Mouse (Mus musculus) spleen, adult 2 months (tissue): Measurements from ENCODE around the gene Ly86. TPM values are rescaled to one million over a fixed set of nuclear protein-coding genes. Genes with fewer than 3 reads are reported as not detected.

Source experiments
- DNase-seq, 2 experiments: peaks; one replicate each; pipeline versions ENCODE4 v3.0.0 to v3.0.0-alpha.2; 2012 to 2021; ENCODE audit warnings: low spot score in 2 of 2, low read depth in 1 of 2
- H3K27ac ChIP-seq: fragments of 200-500 bp; 2 replicates; pipeline ENCODE4 v1.5.1; 2012; ENCODE audit warnings: low read length, inconsistent platforms; ENCODE audit not compliant: insufficient read depth
- H3K27me3 ChIP-seq: fragments of 200-500 bp; 2 replicates; pipeline ENCODE4 v1.6.1; 2012; ENCODE audit warnings: mild to moderate bottlenecking, moderate library complexity, low read length, inconsistent platforms; ENCODE audit not compliant: control insufficient read depth, insufficient read depth
- H3K36me3 ChIP-seq: fragments of 200-500 bp; 2 replicates; pipeline ENCODE4 v1.6.1; 2012; ENCODE audit warnings: mild to moderate bottlenecking, low read length, inconsistent platforms; ENCODE audit not compliant: control insufficient read depth, insufficient read depth
- H3K4me1 ChIP-seq: fragments of 200-500 bp; 2 replicates; pipeline ENCODE4 v1.6.1; 2011; ENCODE audit warnings: inconsistent platforms; ENCODE audit not compliant: control insufficient read depth, insufficient read depth, insufficient read length
- H3K4me3 ChIP-seq: fragments of 200-500 bp; 2 replicates; pipeline ENCODE4 v1.5.1; 2011; ENCODE audit warnings: mild to moderate bottlenecking, inconsistent platforms; ENCODE audit not compliant: insufficient read depth, insufficient read length; ENCODE audit errors: extremely low read depth
- CTCF ChIP-seq: fragments of 200-500 bp; IDR thresholded peaks from 2 replicates; pipeline ENCODE4 v1.5.1; 2011; ENCODE audit warnings: mild to moderate bottlenecking, inconsistent platforms; ENCODE audit not compliant: insufficient read depth, insufficient read length, insufficient replicate concordance; ENCODE audit errors: extremely low read depth
- POLR2A ChIP-seq: fragments of 200-500 bp; IDR thresholded peaks from 2 replicates; pipeline ENCODE4 v1.6.1; 2011; ENCODE audit warnings: low read depth, low read length, inconsistent platforms
- WGBS: fragments of 180-500 bp; shearing (Covaris S2); methylation state at CpG from one replicate; pipeline ENCODE4 v1.1.7; 2018; 5-methylcytosine and 5-hydroxymethylcytosine counted together
- polyA plus RNA-seq: library from polyadenylated mRNA; depleted of rRNA; stranded (reverse); fragments of >200 nt; gene quantifications from 2 replicates; pipeline ENCODE4 v1.2.3, GENCODE M21; 2012

The Ly86 gene
- polyA plus RNA-seq, 1 experiment: 49.3 TPM

DNA sequence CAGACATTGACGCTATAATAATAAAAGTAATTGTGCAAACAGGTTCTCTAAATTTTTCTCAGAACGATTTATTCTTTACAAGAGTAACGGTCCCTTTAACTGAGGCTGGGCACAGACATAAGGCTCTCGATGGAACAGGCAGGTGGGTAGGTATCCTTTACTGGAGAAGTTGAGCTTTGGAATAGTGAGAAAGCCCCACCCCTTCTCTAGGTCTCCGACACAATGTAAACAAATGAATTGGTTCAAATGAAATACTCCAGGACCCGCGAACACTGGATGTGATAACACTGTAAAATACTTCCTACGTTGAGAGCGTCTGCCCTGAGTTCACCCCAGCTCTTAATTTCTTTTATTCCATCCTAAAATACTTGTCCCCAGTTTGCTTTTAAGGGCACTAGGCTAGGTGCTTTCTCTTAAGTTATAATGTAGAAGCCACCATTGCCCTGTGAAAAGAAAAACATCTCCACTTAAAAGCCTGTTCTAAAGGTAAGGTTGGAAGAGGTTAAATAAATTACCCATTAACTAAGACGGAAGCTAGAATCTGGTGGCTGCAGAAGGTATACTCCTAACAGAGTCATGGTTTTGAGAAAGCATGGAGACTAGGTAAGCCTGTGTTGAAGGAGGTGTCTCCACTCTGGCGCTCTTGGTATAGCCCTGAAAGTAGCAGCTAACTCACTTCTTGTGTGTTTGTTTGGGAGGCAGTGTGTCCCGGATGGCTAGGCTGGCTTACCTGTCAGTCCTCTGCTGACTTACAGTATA is 81.7 kb downstream of the Ly86 start:
- H3K27ac ChIP-seq: no peak overlapping the region
- WGBS: 94% methylated on average over 12 of the region's 12 CpGs
- DNase-seq: no peak

DNA sequence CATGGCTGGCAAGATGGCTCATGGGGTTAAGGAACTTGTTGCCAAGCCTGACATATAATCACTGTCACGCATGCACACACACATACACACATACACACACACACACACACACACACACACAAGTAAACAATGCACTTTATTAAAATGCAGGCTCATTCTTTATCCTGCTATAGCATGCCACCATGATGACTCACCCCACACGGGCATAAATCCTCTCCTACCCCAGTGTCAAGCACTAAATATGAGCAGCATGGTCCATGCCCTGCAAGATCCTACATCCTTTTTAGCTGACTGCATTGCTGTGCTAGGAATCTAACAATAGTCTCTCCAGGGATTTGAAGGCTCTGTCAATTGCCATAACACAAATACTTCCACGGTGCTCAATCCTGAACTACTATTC is 83.5 kb downstream of the Ly86 start:
- WGBS: 79% methylated on average over 3 of the region's 3 CpGs
- no peak for DNase-seq
- Histone ChIP-seq H3K27me3 (no peaks in the 10 kb centered on the region), H3K4me1 (peaks cover 6% of the 10 kb centered on the region; the same call in 1 of the 2 replicates), H3K4me3 (no peak overlapping the region), H3K27ac (no peak overlapping the region), H3K36me3 (no peaks in the 10 kb centered on the region)
- no peak for TF ChIP-seq POLR2A
- no peak for TF ChIP-seq CTCF

More for the DNA sequence above, 81.7 kb downstream of the Ly86 start:
- H3K36me3 ChIP-seq: no peaks in the 10 kb centered on the region
- no peak for TF ChIP-seq POLR2A
- TF ChIP-seq CTCF: no peak
- H3K4me1 ChIP-seq: no peaks in the 10 kb centered on the region
- no peak overlapping the region for H3K4me3 ChIP-seq
- no peaks in the 10 kb centered on the region for H3K27me3 ChIP-seq

DNA sequence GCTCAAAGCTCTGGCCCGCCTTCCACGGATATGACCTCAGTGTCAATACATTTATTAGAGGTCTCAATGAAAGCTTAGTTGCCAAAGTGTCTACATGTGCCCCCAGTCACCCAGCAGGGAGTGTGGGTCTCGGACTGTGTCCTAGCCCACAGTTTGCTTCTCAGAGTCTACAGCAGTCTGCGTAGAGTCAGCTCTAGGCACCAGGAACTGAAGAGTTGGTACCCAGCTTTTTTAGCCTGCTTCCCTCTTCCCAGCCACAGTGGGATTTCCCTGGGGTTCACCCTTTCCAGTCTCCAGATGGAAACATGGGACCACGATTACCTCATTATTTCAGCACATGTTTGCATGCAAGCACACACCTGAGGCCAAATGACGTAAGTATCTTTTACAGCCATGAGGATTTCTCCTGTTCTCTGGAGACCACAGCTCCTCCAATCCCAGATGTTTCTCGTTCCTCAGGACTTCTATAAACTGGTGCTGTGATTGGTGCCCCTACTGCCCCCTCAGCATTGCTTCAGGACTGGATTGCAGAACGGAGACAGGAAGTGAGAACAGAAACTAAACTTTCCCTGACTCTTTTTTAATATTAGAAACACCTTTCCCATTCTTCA is 84.8 kb downstream of the Ly86 start:
- Histone ChIP-seq H3K36me3 (no peaks in the 10 kb centered on the region), H3K27me3 (no peaks in the 10 kb centered on the region), H3K27ac (no peak overlapping the region), H3K4me1 (peaks cover 6% of the 10 kb centered on the region; the same call in 1 of the 2 replicates), H3K4me3 (no peak overlapping the region)
- no peak for DNase-seq
- WGBS: 72% methylated on average over 8 of the region's 8 CpGs
- no peak for TF ChIP-seq CTCF
- TF ChIP-seq POLR2A: no peak

- no peaks in the 10 kb centered on the region for H3K27me3 ChIP-seq
- no peaks in the 10 kb centered on the region for H3K36me3 ChIP-seq
- no peak for TF ChIP-seq CTCF
- TF ChIP-seq POLR2A: no peak
- H3K27ac ChIP-seq: no peak overlapping the region
- no peak overlapping the region for H3K4me3 ChIP-seq
- no peak for DNase-seq
- peaks cover 6% of the 10 kb centered on the region; the same call in 1 of the 2 replicates for H3K4me1 ChIP-seq
- WGBS: 90% methylated on average over 2 of the region's 2 CpGs
Measured at GRCm38 (mm10) chr13:37431707-37432106, 86.7 kb downstream of the Ly86 start.

DNA sequence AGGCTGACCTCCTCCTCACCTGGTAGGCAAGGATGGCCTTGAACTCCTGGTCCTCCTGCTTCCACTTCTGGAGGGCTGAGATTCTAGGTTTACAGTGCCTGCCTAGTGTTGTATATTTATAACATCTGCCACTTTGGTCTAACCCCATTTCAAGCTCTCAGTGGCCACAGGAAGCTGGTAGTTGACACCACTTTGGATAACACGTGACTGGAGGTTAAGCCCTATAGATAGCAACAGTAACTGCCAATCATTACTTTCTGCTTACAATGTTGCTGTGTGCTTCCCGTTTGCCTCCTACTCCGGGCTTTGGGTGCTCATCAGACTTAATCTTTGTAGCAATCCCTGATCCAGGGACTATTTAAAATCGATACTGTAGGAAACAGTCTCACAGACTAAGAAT is 87.6 kb downstream of the Ly86 start:
- no peak for DNase-seq
- Histone ChIP-seq H3K4me3 (no peak overlapping the region), H3K27ac (no peak overlapping the region), H3K4me1 (peaks cover 6% of the 10 kb centered on the region; the same call in 1 of the 2 replicates), H3K27me3 (no peaks in the 10 kb centered on the region), H3K36me3 (no peaks in the 10 kb centered on the region)
- 5% methylated on average over 4 of the region's 4 CpGs for whole genome bisulfite sequencing
- no peak for TF ChIP-seq POLR2A
- no peak for TF ChIP-seq CTCF

- no peaks in the 10 kb centered on the region for H3K27me3 ChIP-seq
- DNase-seq: no peak
- 37% methylated on average over 3 of the region's 3 CpGs for WGBS
- H3K27ac ChIP-seq: no peak overlapping the region
- H3K4me1 ChIP-seq: peaks cover 6% of the 10 kb centered on the region; the same call in 1 of the 2 replicates
- no peak overlapping the region for H3K4me3 ChIP-seq
- no peaks in the 10 kb centered on the region for H3K36me3 ChIP-seq
- no peak for TF ChIP-seq POLR2A
- TF ChIP-seq CTCF: no peak
Measured at GRCm38 (mm10) chr13:37433142-37433541, 88.1 kb downstream of the Ly86 start.

- no peak for DNase-seq
- TF ChIP-seq POLR2A: no peak
- TF ChIP-seq CTCF: no peak
- Histone ChIP-seq H3K27me3 (no peaks in the 10 kb centered on the region), H3K36me3 (no peaks in the 10 kb centered on the region), H3K4me1 (peaks cover 6% of the 10 kb centered on the region; the same call in 1 of the 2 replicates), H3K4me3 (no peak overlapping the region), H3K27ac (no peak overlapping the region)
- WGBS: 20% methylated on average over 3 of the region's 3 CpGs
Measured at GRCm38 (mm10) chr13:37433730-37434129, 88.7 kb downstream of the Ly86 start.
